Mouse (Mus musculus): ENCODE data around the gene CN725425. TPM values are rescaled to one million over a fixed set of nuclear protein-coding genes. Genes with fewer than 3 reads are reported as not detected.

CN725425 gene
- total and polyA plus RNA-seq, 3 experiments = not detected

GRCm38 (mm10) chr15:91192223-91192598 lies 7.1 kb upstream of the CN725425 start:
- Histone ChIP-seq H3K4me1 (ENCODE audit: control insufficient read depth in 1 of 2, insufficient read depth in 2 of 2) (no peaks in the 10 kb centered on the region), H3K4me2 (ENCODE audit: insufficient read depth, low read depth, poor library complexity, severe bottlenecking) (no peak overlapping the region), H3K4me3 (replicated peaks in 1 of 3; ENCODE audit: low read depth in 2 of 3, low read length in 2 of 3, poor library complexity in 1 of 3) (no peak overlapping the region), H3K9me3 (replicated peaks; ENCODE audit: low read length) (peaks cover 60% of the 10 kb centered on the region), H3K27me3 (replicated peaks) (no peaks in the 10 kb centered on the region), H3K27ac (ENCODE audit: insufficient read depth, low read depth) (no peak overlapping the region), H3K79me2 (replicated peaks; ENCODE audit: control insufficient read depth, extremely low read depth, insufficient read depth, poor library complexity, severe bottlenecking) (no peaks in the 10 kb centered on the region), H3K36me3 (replicated peaks in 1 of 2; ENCODE audit: control insufficient read depth in 1 of 2, insufficient read depth in 1 of 2, low read length in 1 of 2) (no peaks in the 10 kb centered on the region), H3K9ac (ENCODE audit: insufficient read depth, low read depth) (no peak overlapping the region)
- TF ChIP-seq POLR2A (IDR thresholded peaks at IDR 0.05; ENCODE audit: low read depth, low read length) (no peak), ZMIZ1 (IDR thresholded peaks at IDR 0.05; ENCODE audit: low read depth, low read length) (no peak), NELFE (IDR thresholded peaks at IDR 0.05; ENCODE audit: low read depth, low read length) (no peak), MAX (IDR thresholded peaks at IDR 0.05; ENCODE audit: low read length) (no peak)
- no peak for DNase-seq (ENCODE audit: extremely low read depth)
- dilution Hi-C loops (cut with MboI; ENCODE audit: extremely low pct_ligation_motif_present, extremely low pct_unique_long_range_greater_than_20kb, low sequenced_read_pairs) (no loop called here), in situ Hi-C loops (cut with MboI; ENCODE audit: low pct_ligation_motif_present, low pct_unique_long_range_greater_than_20kb, low sequenced_read_pairs) (no loop called here)

DNA sequence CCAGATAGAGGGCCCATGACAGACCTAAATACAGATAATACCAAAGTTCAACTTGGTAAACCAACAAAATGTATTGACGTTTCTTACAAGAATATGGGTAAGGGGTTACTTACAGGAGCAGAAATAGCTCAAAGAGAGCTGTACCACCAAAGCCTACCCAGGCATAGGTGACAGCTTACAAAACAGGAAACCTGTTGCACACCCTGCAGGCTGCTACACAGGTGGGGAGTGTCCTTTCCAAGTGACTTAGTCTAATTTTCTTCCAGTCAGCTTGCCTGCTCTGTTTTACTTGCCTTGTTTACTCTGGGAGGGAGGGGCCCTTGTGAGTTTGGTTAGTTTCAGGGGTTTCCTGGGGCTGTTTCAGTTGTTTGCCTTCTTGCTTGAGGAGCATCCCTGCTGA lies 1.5 kb downstream of the CN725425 start:
- H3K4me2 ChIP-seq (ENCODE audit: insufficient read depth, low read depth, poor library complexity, severe bottlenecking) = no peak overlapping the region
- in situ Hi-C loops (cut with MboI; ENCODE audit: low pct_ligation_motif_present, low pct_unique_long_range_greater_than_20kb, low sequenced_read_pairs) (no loop called here), dilution Hi-C loops (cut with MboI; ENCODE audit: extremely low pct_ligation_motif_present, extremely low pct_unique_long_range_greater_than_20kb, low sequenced_read_pairs) (no loop called here)
- no peak overlapping the region for H3K4me3 ChIP-seq (replicated peaks in 1 of 3; ENCODE audit: low read depth in 2 of 3, low read length in 2 of 3, poor library complexity in 1 of 3)
- no peaks in the 10 kb centered on the region for H3K27me3 ChIP-seq (replicated peaks)
- no peak overlapping the region for H3K9ac ChIP-seq (ENCODE audit: insufficient read depth, low read depth)
- peaks cover 46% of the 10 kb centered on the region for H3K9me3 ChIP-seq (replicated peaks; ENCODE audit: low read length)
- no peak for DNase-seq (ENCODE audit: extremely low read depth)
- H3K4me1 ChIP-seq (ENCODE audit: control insufficient read depth in 1 of 2, insufficient read depth in 2 of 2) = no peaks in the 10 kb centered on the region
- no peak overlapping the region for H3K27ac ChIP-seq (ENCODE audit: insufficient read depth, low read depth)
- TF ChIP-seq ZKSCAN1 (IDR thresholded peaks at IDR 0.05; ENCODE audit: borderline replicate concordance, low read depth, low read length) (no peak), TCF12 (IDR thresholded peaks at IDR 0.05; ENCODE audit: low read depth, low read length) (no peak), TBP (conservative IDR thresholded peaks at IDR 0.05; ENCODE audit: low read depth, low read length) (no peak), E2F4 (IDR thresholded peaks at IDR 0.05; ENCODE audit: insufficient replicate concordance, low read depth, low read length) (no peak), RAD21 (IDR thresholded peaks at IDR 0.05; ENCODE audit: low read depth, low read length) (no peak), UBTF (IDR thresholded peaks at IDR 0.05; ENCODE audit: low read depth, low read length) (no peak), KAT2A (IDR thresholded peaks at IDR 0.05; ENCODE audit: insufficient replicate concordance, low read length) (no peak), MAX (IDR thresholded peaks at IDR 0.05; ENCODE audit: low read length) (no peak), MAZ (IDR thresholded peaks at IDR 0.05; ENCODE audit: low read depth, low read length) (no peak)
- H3K36me3 ChIP-seq (replicated peaks in 1 of 2; ENCODE audit: control insufficient read depth in 1 of 2, insufficient read depth in 1 of 2, low read length in 1 of 2) = no peaks in the 10 kb centered on the region
- no peaks in the 10 kb centered on the region for H3K79me2 ChIP-seq (replicated peaks; ENCODE audit: control insufficient read depth, extremely low read depth, insufficient read depth, poor library complexity, severe bottlenecking)

DNA sequence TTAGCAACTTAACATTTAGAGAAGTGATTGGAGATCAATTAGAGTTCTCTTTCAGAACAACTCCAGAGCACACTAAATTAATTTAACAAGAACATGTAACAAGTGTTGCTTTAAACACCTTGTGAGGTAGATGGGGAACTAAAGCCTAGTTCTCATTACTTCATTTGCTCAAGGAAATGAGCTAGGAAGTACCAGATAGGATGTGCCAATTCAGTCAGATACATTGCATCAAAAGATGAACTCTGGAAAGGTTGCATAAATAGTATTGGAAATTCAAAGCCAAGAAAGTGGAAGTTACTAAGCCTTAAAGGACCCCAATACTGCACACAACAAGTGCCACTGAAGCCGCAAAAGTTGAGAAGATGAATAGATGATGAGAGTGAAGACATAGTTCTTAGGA lies 3.2 kb downstream of the CN725425 start:
- no peak for DNase-seq (ENCODE audit: extremely low read depth)
- in situ Hi-C loops (cut with MboI; ENCODE audit: low pct_ligation_motif_present, low pct_unique_long_range_greater_than_20kb, low sequenced_read_pairs) = no loop called here
- Histone ChIP-seq H3K27ac (ENCODE audit: insufficient read depth, low read depth) (no peak overlapping the region), H3K79me2 (replicated peaks; ENCODE audit: control insufficient read depth, extremely low read depth, insufficient read depth, poor library complexity, severe bottlenecking) (no peaks in the 10 kb centered on the region), H3K27me3 (replicated peaks) (no peaks in the 10 kb centered on the region), H3K36me3 (replicated peaks in 1 of 2; ENCODE audit: control insufficient read depth in 1 of 2, insufficient read depth in 1 of 2, low read length in 1 of 2) (no peaks in the 10 kb centered on the region), H3K4me1 (ENCODE audit: control insufficient read depth in 1 of 2, insufficient read depth in 2 of 2) (no peaks in the 10 kb centered on the region), H3K4me2 (ENCODE audit: insufficient read depth, low read depth, poor library complexity, severe bottlenecking) (no peak overlapping the region), H3K9me3 (replicated peaks; ENCODE audit: low read length) (peaks cover 51% of the 10 kb centered on the region), H3K9ac (ENCODE audit: insufficient read depth, low read depth) (no peak overlapping the region), H3K4me3 (replicated peaks in 1 of 3; ENCODE audit: low read depth in 2 of 3, low read length in 2 of 3, poor library complexity in 1 of 3) (no peak overlapping the region)
- TF ChIP-seq IRF4 (IDR thresholded peaks at IDR 0.05; ENCODE audit: low read depth, low read length) = no peak
- TF ChIP-seq CHD1 (IDR thresholded peaks at IDR 0.05; ENCODE audit: low read depth, low read length) = no peak
- TF ChIP-seq MAFK (IDR thresholded peaks at IDR 0.05; ENCODE audit: insufficient replicate concordance, low read length) = no peak
- no peak for TF ChIP-seq POLR2A (IDR thresholded peaks at IDR 0.05; ENCODE audit: low read depth, low read length)
- TF ChIP-seq HCFC1 (IDR thresholded peaks at IDR 0.05; ENCODE audit: low read depth, low read length) = no peak
- TF ChIP-seq POLR2AphosphoS2 (IDR thresholded peaks at IDR 0.05; ENCODE audit: low read depth, low read length) = no peak
- no peak for TF ChIP-seq EP300 (IDR thresholded peaks at IDR 0.05; ENCODE audit: low read length)
- no peak for TF ChIP-seq E2F4 (IDR thresholded peaks at IDR 0.05; ENCODE audit: insufficient replicate concordance, low read depth, low read length)
- no peak for TF ChIP-seq MXI1 (IDR thresholded peaks at IDR 0.05; ENCODE audit: low read depth, low read length)
- TF ChIP-seq MEF2A (IDR thresholded peaks at IDR 0.05; ENCODE audit: borderline replicate concordance, low read depth, low read length) = no peak
- TF ChIP-seq JUN (IDR thresholded peaks at IDR 0.05; ENCODE audit: insufficient read depth, low read depth, low read length) = no peak
- no peak for TF ChIP-seq NELFE (IDR thresholded peaks at IDR 0.05; ENCODE audit: low read depth, low read length)
- no peak for TF ChIP-seq UBTF (IDR thresholded peaks at IDR 0.05; ENCODE audit: low read depth, low read length)
- dilution Hi-C loops (cut with MboI; ENCODE audit: extremely low pct_ligation_motif_present, extremely low pct_unique_long_range_greater_than_20kb, low sequenced_read_pairs) = no loop called here
